Mouse (Mus musculus) adrenal gland, adult 8-10 months (tissue): ENCODE data around the gene Gemin5. TPM values are rescaled to one million over a fixed set of nuclear protein-coding genes. Genes with fewer than 3 reads are reported as not detected.
"Not testable (repeated sequence)": the region's sequence is repeated elsewhere in the genome, so short reads cannot be mapped to it uniquely, and the experiment has no call there.

Experiments
- DNase-seq: peaks from one replicate; pipeline ENCODE4 v3.0.0; 2022
- total RNA-seq, 4 experiments: library from RNA; stranded (reverse); gene quantifications; 2 replicates each; pipeline ENCODE4 v1.2.4; 2022

The Gemin5 gene
- total RNA-seq, 4 experiments from 2014 or later: 20.5 to 34.7 (median 26.4) TPM

DNA sequence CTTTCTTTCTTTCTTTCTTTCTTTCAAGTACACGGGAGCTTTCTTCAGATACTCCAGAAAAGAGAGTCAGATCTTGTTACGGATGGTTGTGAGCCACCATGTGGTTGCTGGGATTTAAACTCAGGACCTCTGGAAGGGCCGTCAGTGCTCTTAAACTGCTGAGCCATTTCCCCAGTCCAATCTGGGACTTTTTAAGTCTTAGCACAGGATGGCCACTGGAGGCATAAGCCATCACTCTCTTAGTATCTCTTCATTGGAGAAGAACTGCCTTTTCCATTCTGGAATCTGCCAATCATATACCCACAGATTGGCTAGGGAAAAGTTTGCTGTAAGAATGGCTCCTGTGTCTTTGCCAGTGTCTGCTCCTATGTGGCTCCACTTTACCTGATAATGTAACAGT is 61.3 kb downstream of the Gemin5 start:
- DNase-seq: no peak

GRCm38 (mm10) chr11:58104351-58104791 is 64.0 kb downstream of the Gemin5 start:
- DNase-seq: no peak

- DNase-seq: peak; percentile 99
These were observed 64.5 kb downstream of the Gemin5 start, which contains the start of gene Cnot8 for GRCm38 (mm10) chr11:58103697-58104306. Gene Cnot8 (plus strand): TSS chr11:58104153.

DNA sequence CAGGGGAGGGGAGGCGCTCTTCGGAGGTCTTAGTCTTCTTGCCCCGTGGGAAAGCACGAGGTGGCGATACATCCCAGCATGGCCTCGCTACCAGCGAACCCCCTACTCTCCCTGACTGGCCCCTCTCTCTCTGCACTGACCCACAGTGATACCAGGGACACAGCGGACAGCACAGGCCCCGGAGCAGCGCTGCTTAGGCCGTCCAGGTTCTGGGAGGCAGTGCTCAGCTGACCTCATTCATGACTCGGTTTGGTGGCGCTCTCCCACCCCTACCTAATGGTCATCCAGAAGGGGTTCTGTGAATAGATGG is 65.0 kb downstream of the Gemin5 start:
- peak; percentile 47 for DNase-seq

DNA sequence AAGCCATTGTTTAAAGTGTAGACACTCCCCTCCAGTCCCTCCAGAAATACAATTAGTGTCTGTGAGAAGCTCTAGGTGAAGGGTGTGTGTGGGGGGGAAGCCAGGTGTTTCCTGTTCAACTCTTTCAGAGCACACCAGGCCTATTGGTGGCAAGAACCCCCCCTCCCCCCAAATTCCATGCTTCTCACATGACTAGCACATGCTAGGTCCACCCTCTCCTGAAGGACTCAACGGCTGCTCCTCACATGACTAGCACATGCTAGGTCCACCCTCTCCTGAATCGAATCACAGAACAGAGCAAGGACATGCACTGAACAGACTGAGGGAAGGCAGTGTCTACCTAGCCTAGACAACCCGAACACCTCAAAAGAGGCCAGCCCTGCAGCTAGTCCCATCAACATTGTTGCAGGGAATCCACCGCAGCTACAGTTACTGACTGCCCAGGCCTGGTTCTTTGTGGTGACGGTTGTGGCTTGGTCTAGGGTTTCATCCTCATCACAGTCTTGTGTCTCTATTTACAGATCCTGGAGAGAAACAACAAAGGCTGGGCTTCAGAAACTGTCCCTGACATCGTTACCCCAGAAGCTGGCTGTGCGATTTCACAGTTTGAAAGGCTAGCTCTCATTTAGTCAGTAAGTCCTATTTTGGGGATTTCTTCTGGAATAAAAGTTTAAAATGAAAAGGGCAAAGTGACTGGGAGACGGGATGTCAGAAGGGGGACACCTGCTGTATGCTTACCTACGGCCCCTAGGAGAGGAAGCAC is 65.6 kb downstream of the Gemin5 start:
- no peak for DNase-seq

- DNase-seq: no peak
These were observed 66.2 kb downstream of the Gemin5 start for GRCm38 (mm10) chr11:58102146-58102545.

DNA sequence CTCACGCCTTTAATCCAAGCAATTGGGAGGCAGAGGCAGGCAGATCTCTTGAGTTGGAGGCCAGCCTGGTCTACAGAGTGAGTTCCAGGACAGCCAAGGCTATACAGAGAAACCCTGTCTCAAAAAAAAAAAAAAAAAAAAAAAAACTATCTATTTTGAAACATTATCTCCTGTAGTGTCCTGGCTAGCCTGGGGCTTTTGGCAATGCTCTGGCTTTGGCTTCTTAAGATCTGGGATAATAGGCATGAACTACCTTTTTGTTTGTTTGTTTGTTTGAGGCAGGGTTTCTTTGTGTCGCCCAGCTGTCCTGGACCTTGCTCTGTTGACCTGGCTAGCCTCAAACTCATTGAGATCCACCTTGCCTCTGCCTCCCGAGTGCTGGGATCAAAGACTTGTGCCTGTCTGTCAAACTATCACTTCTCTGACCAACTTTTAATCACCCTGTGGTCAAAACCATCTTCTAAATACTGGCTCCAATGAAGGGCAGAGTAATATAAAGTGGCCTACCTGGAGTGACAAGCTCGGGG is 67.1 kb downstream of the Gemin5 start:
- no peak for DNase-seq

- no peak for DNase-seq
These were observed 68.3 kb downstream of the Gemin5 start for GRCm38 (mm10) chr11:58100006-58100405.

DNA sequence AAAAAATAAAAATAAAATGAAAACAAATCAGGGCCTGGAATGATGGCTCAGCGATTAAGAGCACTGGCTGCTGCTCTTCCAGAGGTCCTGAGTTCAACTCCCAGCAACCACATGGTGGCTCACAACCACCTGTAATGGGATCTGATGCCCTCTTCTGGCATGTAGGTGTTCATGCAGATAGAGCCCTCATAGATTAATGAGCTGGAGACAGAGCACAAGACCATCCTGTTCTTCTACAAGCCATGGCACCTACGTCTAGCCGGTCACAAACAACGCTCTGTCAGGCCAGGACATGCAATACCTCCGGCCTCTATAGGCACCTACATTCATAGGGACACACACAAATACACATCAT is 70.0 kb downstream of the Gemin5 start:
- DNase-seq: not testable (repeated sequence)

DNA sequence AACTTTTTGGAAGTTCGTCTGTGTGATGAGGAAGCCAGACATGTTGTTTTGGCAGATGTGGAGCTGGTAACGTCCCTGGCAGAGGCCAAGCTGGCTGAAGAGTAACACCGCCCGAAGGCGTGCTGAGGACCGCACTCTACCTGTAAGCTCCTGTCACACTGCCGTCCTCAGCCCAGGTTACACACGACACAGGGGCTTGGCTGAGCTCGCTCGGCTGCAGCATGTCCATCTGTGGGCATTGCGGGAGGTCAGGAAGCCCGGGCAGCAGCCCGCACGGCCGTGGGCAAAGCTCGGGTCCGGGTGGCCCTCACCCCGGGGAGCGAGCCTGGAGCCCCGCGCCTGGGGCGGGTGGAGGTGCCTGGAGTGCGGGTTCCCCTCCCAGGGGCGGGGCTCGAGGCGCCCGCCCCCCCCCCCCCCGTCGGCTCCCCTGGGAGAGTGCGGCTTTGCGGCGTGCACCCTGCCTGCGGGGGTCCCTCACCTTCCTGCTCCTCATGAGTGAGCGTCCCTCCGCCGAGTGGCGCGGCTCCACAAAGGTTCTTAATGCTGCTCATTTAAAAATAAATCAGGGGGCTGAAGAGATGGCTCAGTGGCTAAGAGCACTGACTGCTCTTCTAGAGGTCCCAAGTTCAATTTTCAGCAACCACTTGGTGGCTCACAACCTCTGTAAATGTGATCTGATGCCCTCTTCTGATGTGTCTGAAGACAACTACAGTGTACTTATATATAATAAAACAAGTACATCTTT is 70.5 kb downstream of the Gemin5 start:
- DNase-seq: no peak

DNA sequence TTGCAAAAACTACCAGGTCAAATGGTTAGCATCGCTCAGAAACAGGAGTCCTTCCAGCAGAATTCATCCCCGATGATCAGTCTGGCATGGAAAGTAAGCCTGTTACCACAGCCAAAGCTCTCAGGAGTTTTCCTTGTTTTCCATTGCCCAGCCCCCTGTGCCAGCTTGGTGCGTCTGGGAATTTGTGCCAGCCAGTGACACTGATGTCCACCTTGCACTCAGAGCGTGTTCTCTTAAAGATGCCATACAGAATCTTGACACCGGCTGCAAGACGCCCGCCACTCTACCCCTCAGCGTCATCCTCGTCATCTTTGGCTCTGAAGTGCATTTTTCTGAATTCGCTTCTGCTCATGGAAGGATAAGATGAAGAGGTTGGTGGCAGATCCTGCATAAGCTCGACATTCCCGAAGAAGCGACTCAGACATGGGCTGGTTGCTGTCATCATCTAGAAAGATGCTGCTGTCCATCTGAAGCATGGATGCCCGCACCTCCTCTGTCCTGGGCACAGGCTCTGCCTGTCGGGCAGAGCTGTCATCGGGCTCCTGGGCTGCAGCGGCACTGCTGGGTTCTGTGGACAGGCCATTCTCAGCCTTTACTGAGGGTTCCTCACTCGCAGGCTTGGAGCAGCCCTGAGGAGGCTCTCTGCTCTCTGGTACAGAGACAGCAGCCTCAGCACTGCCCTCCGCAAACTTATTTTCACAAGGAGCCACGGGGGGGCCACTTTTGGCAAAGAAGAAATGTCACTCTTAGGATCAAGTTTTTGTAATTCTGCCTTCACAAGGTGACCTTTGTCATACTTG is 71.3 kb downstream of the Gemin5 start:
- no peak for DNase-seq

GRCm38 (mm10) chr11:58096160-58096559 is 72.2 kb downstream of the Gemin5 start:
- no peak for DNase-seq

DNA sequence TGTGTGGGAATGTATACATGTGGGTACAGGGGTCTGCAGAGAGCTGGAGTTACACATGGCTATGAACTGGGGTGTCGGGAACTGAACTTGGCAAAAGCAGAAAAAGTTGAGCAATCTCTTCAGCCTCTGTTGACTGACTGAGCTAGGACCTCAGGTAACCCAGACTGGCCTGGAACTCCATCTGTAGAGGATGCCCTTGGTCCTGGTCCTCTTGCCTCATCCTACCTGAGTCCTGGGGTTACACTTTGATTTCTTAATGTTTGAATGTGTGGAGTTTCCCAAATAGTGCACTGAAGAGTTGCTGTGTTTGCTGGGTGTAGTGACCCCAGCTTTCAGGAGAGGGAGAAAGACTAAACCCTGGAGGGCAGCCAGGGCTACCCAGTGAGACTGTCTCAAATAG is 72.8 kb downstream of the Gemin5 start:
- no peak for DNase-seq

DNA sequence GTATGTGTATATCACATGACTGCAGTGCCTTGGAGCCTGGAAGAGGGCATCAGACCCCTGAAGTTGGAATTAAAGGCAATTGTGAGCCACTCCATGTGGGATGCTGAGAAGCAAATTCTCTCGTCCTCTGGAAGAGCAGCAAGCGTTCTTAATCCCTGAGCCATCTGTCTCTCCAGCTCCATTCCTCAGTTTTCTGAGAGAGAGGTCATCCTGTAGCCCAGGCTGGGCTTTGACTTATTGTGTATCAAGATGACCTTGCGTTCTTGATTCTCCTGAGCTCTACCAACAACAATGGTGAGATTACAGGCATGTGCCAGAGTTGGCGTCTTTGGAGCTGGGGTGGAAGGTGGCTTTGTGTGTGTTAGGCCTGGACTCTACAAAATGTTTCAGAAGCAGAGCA is 73.6 kb downstream of the Gemin5 start:
- DNase-seq: no peak

DNA sequence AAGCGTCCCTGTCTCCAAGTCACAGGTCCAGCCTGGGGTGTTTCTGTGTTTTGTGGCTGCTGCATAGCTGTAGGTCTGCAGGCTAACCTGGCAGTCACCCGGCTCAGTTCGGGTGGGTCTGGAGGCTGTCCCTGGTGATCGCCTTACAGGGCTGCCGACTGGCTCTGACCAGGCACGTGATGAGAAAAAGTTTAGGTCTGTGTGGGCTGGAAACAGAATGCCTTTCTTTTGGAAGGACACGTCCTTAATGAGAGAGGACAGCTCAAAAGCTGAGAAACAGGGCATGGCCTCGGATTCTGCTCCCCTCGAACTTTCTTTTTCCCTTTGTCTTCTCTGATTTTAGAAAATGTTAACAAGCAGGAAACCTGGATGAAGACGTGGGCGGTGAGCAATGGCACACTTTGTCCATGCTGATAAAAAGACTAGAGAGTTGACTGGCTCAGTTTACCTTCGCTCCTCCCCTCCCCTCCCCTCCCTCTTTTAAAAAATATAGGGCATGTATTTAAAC is 75.3 kb downstream of the Gemin5 start, which contains the start of gene Gm12248:
Gm12248 (minus strand) TSS at position 114 of the 508 bp plus-strand sequence.
- no peak for DNase-seq

GRCm38 (mm10) chr11:58092541-58092940 is 75.8 kb downstream of the Gemin5 start:
- no peak for DNase-seq

- no peak for DNase-seq
These were observed 86.6 kb downstream of the Gemin5 start for GRCm38 (mm10) chr11:58081716-58082115.

DNA sequence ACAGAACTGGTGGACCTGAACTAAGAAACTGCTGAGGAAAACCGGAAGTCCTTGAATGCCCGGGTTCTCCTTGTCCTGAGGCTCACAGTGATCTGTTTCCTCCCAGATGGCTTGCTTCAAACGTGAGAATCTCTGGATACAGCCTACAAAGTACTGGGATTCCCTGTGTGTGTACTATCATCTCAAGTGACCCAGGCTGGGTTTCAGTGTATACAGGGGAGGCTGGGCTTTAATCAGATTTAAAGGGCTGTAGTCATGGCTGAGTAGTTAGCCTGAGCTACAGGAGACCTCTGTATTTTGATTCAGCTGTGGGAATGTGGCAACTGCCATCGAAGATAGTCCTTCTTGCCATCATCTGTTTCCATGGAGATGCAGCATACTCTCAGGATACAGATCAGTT is 91.1 kb downstream of the Gemin5 start:
- DNase-seq: no peak

DNA sequence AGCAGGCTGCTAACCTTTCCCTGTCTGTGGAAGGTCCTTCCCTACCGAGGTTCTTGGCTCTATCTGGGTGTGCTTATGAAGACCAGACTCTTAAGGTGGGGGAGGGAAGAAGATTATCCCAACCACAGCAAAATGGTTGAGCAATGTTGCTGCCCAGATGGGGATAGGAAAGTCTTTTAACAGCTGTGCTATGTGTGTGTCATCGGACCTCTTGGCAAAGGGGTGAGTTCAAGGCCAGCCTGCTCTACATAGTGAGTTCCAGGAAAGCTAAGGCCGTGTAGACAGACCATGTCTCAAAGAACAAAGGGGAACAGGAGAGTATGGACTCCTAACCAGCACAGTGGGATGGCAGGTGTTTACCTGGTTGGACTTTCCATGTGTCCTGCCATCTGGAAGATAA is 95.4 kb downstream of the Gemin5 start:
- no peak for DNase-seq
